Mouse (Mus musculus) gonadal fat pad, adult 2 months (tissue): ENCODE data around the gene Gm21818. TPM values are rescaled to one million over a fixed set of nuclear protein-coding genes. Genes with fewer than 3 reads are reported as not detected.
"Not testable (repeated sequence)": the region's sequence is repeated elsewhere in the genome, so short reads cannot be mapped to it uniquely, and the experiment has no call there.

Source experiments
- DNase-seq: peaks from one replicate; pipeline ENCODE4 v3.0.0-alpha.2; 2012; ENCODE audit warnings: low read depth
- polyA plus RNA-seq: library from polyadenylated mRNA; depleted of rRNA; stranded (reverse); fragments of >200 nt; gene quantifications from 2 replicates; pipeline ENCODE4 v1.2.3, GENCODE M21; 2012; rRNA removed

Gm21818 gene
- polyA plus RNA-seq: not detected in 2 replicates

DNA sequence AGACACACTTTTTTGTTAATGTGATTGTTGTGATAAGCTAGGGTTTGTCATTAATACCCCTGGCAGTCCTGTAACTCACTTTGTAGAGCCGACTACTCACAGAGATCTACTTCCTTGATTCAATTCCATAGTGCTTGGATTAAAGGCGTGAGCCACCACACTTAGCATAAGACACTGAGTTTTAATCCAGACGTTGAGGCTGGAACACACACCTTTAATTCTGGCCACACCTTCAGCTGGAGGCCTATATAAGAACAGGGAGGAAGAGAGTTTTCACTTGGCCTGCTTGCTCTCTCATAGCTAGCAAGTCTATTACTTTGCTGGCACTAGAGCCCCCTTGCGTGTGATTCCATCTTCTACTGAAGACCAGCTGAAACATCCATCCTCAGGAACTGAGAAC lies at the start of gene Gm21818:
Gene Gm21818, plus strand, starts transcription at position 301 of the 400 bp plus-strand sequence.
- DNase-seq: not testable (repeated sequence)

DNA sequence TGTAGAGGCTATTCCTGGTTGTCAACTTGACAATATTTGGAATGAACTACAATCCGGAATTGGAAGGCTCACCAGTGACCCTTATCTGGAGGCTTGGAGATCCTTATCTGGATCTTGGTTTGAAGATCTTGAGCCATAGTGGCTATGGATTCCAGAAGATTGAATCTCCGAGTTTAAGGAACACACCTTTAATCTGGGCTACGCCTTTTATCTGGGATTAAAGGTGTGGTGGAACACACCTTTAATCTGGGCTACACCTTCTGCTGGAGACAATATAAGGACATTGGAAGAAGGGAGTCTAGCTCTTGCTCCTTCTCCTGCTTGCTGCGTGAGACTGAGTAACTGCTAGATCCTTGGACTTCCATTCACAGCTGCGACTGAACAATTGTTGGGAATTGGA lies 32.3 kb upstream of the Gm21818 start, which contains the start of gene Gm20767:
Gene Gm20767, plus strand, starts transcription at position 301 of the 400 bp plus-strand sequence.
- DNase-seq: not testable (repeated sequence)

DNA sequence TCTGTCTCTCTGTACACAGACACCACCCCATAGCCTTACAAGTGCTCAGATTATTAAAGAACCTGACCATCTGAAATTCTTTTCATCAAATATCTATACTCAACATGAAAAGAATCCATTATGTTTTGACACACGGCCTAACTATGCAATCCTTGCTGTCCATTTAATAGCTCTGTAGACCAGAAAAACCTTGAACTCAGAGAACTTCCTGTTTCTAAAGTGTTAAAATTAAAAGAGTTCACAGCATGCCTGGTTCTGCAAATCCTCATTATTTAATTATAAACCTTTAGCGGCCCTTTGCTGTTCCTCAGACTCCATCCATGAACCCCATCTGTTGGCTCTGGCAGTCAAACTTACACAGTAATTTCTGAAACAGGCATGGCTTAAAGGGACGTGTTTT lies 29.9 kb upstream of the Gm21818 start:
- DNase-seq: not testable (repeated sequence)

DNA sequence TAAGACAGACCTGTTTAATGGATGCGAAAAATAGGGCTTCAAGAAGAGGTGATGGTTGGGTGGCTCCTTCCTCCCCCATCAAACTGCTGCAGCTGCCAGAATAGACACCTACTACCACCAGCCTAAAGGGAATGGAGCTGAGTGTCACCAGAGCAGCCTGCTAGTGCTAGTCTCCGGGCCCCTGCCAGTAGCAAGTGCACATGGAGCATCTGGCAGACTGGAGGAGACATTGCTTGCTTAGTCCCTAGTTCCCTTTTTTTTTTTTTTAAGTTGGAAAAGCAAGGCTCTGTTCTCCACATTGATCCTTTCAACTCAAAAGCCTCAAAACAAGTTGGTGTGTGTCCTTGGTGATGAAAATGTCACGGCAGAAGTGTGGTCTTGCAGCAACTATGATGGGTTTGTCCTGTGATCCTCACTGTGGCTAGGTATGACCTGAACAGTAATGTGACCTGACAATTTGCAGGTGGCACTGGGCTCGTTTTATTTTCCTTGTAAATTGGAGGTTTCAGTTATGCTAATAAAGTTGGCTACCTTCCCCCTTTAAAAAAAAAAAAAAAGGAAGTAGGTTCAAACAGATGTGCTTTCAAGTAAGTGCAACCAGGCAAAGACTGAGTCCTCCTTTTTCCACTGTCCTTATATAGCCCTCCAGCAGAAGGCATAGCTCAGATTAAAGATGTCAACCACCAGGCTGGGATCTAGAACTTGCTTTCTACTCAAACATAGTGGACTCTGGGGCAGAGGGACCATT lies 22.4 kb upstream of the Gm21818 start:
- DNase-seq: not testable (repeated sequence)

DNA sequence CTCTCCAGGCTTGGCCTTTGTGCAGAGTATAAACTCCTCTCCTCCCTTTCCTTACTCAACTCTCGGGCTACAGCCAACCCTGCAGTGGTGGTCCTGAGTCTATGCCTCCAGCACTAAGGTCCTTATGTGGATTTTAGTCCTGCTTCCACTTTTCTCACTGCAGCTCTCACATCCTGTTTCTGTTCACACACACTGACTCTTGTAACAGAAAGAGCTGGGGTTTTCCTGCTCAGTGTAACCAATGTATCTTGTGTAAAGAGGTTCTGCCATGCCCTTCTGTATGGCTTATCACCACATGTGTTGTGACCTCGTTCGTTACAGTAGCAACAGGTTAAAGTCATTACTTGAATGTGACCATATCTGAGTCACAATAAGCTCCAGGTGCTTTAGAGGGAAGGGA lies 21.6 kb upstream of the Gm21818 start:
- not testable (repeated sequence) for DNase-seq

DNA sequence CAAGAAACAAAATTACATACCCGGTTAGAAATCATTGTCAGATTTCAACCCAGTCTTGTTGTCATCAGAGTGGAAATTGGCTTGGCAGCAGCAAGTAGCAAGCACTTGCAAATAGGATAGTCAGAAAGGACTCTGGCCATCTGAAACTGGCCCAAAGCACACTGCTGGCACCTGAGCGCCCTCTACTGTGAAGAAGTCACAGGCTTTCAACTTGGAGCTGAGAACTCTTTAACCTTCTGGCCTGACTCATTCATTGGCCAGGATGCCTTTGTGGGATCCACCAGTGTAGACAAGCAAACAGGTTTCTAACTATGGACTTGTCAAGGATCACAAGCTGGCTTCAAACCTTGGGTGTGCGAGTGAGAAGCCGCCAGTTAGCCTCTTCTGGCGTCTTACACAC lies 3.9 kb upstream of the Gm21818 start:
- not testable (repeated sequence) for DNase-seq

DNA sequence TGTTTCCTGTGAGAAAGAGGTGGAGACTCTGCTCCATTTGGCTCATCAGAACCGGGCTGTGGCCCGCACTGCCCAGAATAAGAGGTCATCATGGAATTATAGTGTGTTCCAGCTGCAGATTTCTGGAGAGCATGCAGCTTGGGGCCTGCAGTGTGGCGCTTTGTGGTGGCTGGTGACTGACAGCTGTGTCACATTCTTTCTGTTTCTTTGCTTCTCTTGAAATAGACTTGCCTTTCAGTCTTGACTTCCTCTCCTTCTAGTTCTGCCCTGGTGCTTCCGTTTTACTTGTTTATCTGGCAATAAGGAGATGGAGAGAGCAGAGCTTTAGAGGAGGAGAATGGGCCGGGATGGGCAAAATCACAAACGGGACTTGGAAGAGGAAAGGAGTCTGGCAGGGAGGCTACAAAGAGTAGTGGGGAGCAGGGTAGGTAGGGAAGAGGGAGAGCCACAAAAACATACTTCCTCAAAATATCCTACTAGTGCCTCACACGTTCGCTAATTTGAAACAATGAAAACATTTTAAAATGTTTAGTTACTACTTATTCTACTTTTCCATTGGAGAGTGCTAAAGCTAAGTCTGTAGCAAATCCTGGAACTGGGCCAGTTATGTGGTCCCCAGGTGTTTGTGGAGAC lies 24.1 kb downstream of the Gm21818 start:
- DNase-seq: not testable (repeated sequence)

DNA sequence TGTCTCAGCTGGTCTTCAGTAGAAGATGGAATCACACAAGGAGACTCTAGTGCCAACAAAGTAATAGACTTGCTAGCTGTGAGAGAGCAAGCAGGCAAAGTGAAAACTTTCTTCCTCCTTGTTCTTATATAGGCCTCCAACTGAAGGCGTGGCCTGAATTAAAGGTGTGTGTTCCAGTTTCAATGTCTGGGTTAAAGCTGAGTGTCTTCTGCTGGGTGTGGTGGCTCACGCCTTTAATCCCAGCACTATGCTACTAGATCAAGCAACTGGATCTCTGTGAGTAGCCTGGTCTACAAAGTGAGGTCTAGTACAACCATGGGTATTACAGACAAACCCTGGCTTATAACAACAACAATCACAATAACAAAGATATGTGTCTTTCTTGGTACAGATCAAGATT lies 43.6 kb downstream of the Gm21818 start, which contains the start of gene Gm21762:
Gene Gm21762, minus strand, starts transcription at position 101 of the 400 bp plus-strand sequence.
- DNase-seq: not testable (repeated sequence)

DNA sequence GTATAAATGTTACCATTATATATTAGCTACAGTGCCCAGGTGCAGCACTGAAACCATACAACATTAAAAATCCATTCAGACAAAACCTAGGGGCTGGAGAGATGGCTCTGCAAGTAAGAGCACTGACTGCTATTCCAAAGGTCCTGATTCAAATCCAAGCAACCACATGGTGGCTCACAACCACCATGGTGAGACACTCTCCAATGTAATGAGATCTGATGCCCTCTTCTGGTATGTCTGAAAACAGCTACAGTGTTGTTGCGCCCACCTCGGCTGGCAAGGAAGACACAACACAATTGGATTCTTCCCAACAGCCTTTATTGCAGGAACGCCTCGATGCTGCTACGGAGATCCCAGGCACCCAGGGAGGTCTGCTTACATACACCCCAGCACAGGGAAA lies 48.7 kb downstream of the Gm21818 start:
- DNase-seq: not testable (repeated sequence)

DNA sequence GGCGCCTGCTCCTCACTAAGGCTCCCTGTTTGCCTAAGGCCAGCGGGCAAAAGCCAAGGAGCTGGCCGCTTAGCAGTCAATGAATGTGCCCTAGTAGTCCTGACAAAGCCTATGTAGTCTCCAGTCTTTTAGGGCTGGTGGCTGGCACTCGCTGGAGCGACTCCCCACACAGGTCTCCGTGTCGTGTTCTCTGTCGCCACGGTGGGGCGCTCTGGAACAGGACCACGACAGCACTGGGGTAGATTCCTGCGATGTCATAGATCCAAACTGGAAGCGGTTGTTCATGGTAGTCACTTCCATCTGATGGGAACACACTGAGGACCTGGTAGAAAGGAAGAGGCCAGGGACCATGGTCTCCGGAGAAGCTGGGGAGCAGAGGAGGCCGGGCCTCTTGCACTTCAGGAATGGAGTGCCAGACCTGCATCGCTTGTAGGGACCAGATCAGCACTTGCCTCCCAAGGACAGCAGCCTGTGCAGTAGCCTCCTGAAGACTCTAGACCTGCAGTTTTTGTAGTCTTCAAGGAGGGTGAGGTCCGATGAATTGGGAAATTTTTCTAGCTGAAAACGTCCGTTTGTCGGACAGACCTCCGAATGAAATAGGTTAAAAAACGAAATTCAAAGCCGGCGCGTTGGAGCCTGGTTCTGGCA lies 50.9 kb downstream of the Gm21818 start:
- DNase-seq: not testable (repeated sequence)

Other genes starting within 250 kb of the Gm21818 start
- not detected in 2 replicates for gene Gm21761, start 243.2 kb upstream of the Gm21818 start, polyA plus RNA-seq
- gene B020031M17Rik, start 221.6 kb upstream of the Gm21818 start, polyA plus RNA-seq: not detected in 2 replicates
- not detected in 2 replicates for gene Gm36079, start 145.4 kb upstream of the Gm21818 start, polyA plus RNA-seq
- 2.3 and 2.4 TPM in 2 replicates for gene Gm21188, start 120.2 kb upstream of the Gm21818 start, polyA plus RNA-seq
- not detected in 2 replicates for gene Gm20767, start 32.2 kb upstream of the Gm21818 start, polyA plus RNA-seq
- not detected in 2 replicates for gene Gm21762, start 43.5 kb downstream of the Gm21818 start, polyA plus RNA-seq
- gene Gm21731, start 66.7 kb downstream of the Gm21818 start, polyA plus RNA-seq: not detected in 2 replicates
- gene AF067061, start 90.7 kb downstream of the Gm21818 start, polyA plus RNA-seq: not detected in 2 replicates
- 0.33 and 0.59 TPM in 2 replicates for gene BC147527, start 128.0 kb downstream of the Gm21818 start, polyA plus RNA-seq
- gene Tcstv3, start 144.4 kb downstream of the Gm21818 start, polyA plus RNA-seq: not detected in 2 replicates